Comparison of ENCODE assay signal across 22 mouse cellular contexts in the genomic region with DNA sequence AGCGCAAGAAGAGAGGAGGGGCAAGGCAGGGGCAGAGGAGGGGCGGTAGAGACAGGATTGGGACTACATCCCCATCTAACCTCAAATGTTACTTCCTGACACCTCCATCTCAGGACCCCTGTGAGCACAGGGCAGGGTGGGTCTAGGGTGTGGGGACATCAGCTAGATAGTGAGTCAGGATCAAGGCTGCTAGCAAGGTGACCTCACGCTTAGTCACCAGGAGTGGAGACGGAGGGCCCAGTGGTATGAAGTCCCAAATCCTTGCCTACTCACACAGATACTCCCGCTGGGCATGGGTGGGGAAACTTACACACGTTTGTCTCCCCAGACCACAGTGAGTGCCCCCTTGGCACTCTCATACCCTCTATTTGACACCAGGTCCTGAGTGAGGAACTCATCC. TPM values are rescaled to one million over a fixed set of nuclear protein-coding genes. Genes with fewer than 3 reads are reported as not detected.
A peak's percentile ranks its signal among the peaks of the same experiment; 100 is the strongest.
DNase-seq lines count a peak whose midpoint lies in the region; ATAC-seq and TF ChIP-seq lines count a peak whose summit lies in the region.
"Had no signal": no experiment of that assay in that cellular context is flagged by ENCODE, and none has a peak within 500 bp of the region (broad histone marks: within the 10 kb centered on the region; RNA-seq: fewer than 3 reads in every experiment).

No protein-coding gene starts in this region.

- no peak overlapping the region for H3K4me3 ChIP-seq in embryonic fibroblast, embryonic 13.5 days (ENCODE audit: insufficient read depth, low read length)
- H3K4me3 ChIP-seq in intestine, embryonic 16.5 days (ENCODE audit: low read length) = no peak overlapping the region
- H3K4me3 ChIP-seq: embryonic facial prominence, embryonic 13.5 days; forebrain, embryonic 15.5 days; heart, adult 2 months; heart, embryonic 15.5 days; hindbrain, embryonic 15.5 days had no signal

- H3K27me3 ChIP-seq in intestine, embryonic 16.5 days (replicated peaks; ENCODE audit: control insufficient read depth, insufficient read depth, low read length) = peaks cover 9% of the 10 kb centered on the region; the same call in 1 of the 2 replicates
- H3K27me3 ChIP-seq: forebrain, embryonic 15.5 days; hindbrain, embryonic 15.5 days had no signal

- no peak for TF ChIP-seq POLR2A in embryonic fibroblast, embryonic 13.5 days (IDR thresholded peaks at IDR 0.05; ENCODE audit: low read depth, low read length)

- peaks cover 5% of the 10 kb centered on the region; the same call in 1 of the 2 replicates for H3K36me3 ChIP-seq in intestine, embryonic 16.5 days (ENCODE audit: control insufficient read depth, insufficient read depth, low read length)

- no peak for TF ChIP-seq CTCF in embryonic fibroblast, embryonic 13.5 days (IDR thresholded peaks at IDR 0.05; ENCODE audit: borderline replicate concordance, insufficient read depth, low read length)

- peaks cover 13% of the 10 kb centered on the region for H3K4me1 ChIP-seq in embryonic fibroblast, embryonic 13.5 days (ENCODE audit: control insufficient read depth, insufficient read depth, low read length)
- H3K4me1 ChIP-seq in intestine, embryonic 16.5 days (ENCODE audit: control insufficient read depth, insufficient read depth, low read length) = peaks cover 30% of the 10 kb centered on the region

- no peaks in the 10 kb centered on the region for H3K9me3 ChIP-seq in intestine, embryonic 16.5 days (ENCODE audit: control insufficient read depth, low read length)
- H3K9me3 ChIP-seq: embryonic facial prominence, embryonic 13.5 days; forebrain, embryonic 15.5 days; heart, embryonic 15.5 days; hindbrain, embryonic 15.5 days had no signal

- no peak for ATAC-seq in intestine, embryonic 16.5 days
- ATAC-seq: forebrain, embryonic 15.5 days; inflammation-experienced regulatory T-cells, adult 6 months had no signal

- no peak overlapping the region for H3K4me2 ChIP-seq in intestine, embryonic 16.5 days (ENCODE audit: low read depth, low read length)
- H3K4me2 ChIP-seq: embryonic facial prominence, embryonic 13.5 days; forebrain, embryonic 15.5 days; heart, embryonic 11.5 days; heart, embryonic 15.5 days; hindbrain, embryonic 15.5 days had no signal

- H3K9ac ChIP-seq in intestine, embryonic 16.5 days (ENCODE audit: low read depth, low read length) = no peak overlapping the region
- H3K9ac ChIP-seq: embryonic facial prominence, embryonic 13.5 days; forebrain, embryonic 15.5 days; heart, embryonic 15.5 days; hindbrain, embryonic 15.5 days had no signal

- DNase-seq in 3134 (ENCODE audit: extremely low read depth, insufficient read length, low spot score) (peak; percentile 74), 416B (ENCODE audit: low read depth) (peak; percentile 38)
- peak; percentile 62 for DNase-seq in adrenal gland, postnatal 10 days
- no peak for DNase-seq in layer of hippocampus, adult 9-11 months
- DNase-seq in testis, postnatal 14 days (ENCODE audit: low spot score) = no peak
- no peak for DNase-seq in gastrocnemius, postnatal 10 days
- DNase-seq: cerebellum, adult 11 months; cerebellum, adult 9-10 months; heart, adult 2 months; heart, postnatal 14 days; kidney, adult 11 months; kidney, adult 9 months had no signal

- WGBS in intestine, embryonic 16.5 days = 87% methylated on average over 6 of the region's 6 CpGs

- peak overlapping the region; percentile 75 for H3K27ac ChIP-seq in embryonic fibroblast, embryonic 13.5 days (ENCODE audit: insufficient read depth, low read length)
- no peak overlapping the region for H3K27ac ChIP-seq in intestine, embryonic 16.5 days (ENCODE audit: low read length)
- H3K27ac ChIP-seq: embryonic facial prominence, embryonic 13.5 days; forebrain, embryonic 15.5 days; heart, adult 2 months; heart, embryonic 15.5 days; hindbrain, embryonic 15.5 days; kidney, postnatal 0 days had no signal

RNA-seq across cellular contexts. Expression of gene Cyth2, which starts 11.8 kb away (rescaled TPM):
- 100 to 1,000 TPM in 1 of 2 experiments, 10 to 100 TPM in 1; 88.5 to 107 TPM for total RNA-seq in adrenal gland, postnatal 10 days (2021)
- polyA plus RNA-seq in embryonic fibroblast, embryonic 13.5 days (2011; ENCODE audit: insufficient read length, low read depth, missing spikeins) = 63.7 and 69.6 TPM in 2 replicates
- 77.1 and 78.2 TPM in 2 replicates for polyA plus RNA-seq in intestine, embryonic 16.5 days (2015; fragmentation: Nextera tagmentation; extraction: Ambion mirVana)
- 10 to 100 TPM; 45.3 to 45.4 TPM for total RNA-seq in gastrocnemius, postnatal 10 days (2021)

RNA-seq across cellular contexts. Expression of gene Sult2b1, which starts 18.1 kb away (rescaled TPM):
- under 1 TPM; 0.39 to 0.45 TPM for total RNA-seq in adrenal gland, postnatal 10 days (2021)
- polyA plus RNA-seq in embryonic fibroblast, embryonic 13.5 days (2011; ENCODE audit: insufficient read length, low read depth, missing spikeins) = 0.44 TPM in 1 of 2 replicates, not detected in the other
- polyA plus RNA-seq in intestine, embryonic 16.5 days (2015; fragmentation: Nextera tagmentation; extraction: Ambion mirVana) = 3.9 and 4.8 TPM in 2 replicates
- not detected for total RNA-seq in gastrocnemius, postnatal 10 days (2021)
- total RNA-seq: gastrocnemius, adult 8-10 months; heart, adult 2 months; heart, postnatal 14 days had no signal

RNA-seq across cellular contexts. Expression of gene Lmtk3, which starts 19.0 kb away (rescaled TPM):
- 1 to 10 TPM; 4.2 to 8.3 TPM for total RNA-seq in adrenal gland, postnatal 10 days (2021)
- polyA plus RNA-seq in embryonic fibroblast, embryonic 13.5 days (2011; ENCODE audit: insufficient read length, low read depth, missing spikeins) = 5.5 and 8.7 TPM in 2 replicates
- polyA plus RNA-seq in intestine, embryonic 16.5 days (2015; fragmentation: Nextera tagmentation; extraction: Ambion mirVana) = 0.47 and 0.51 TPM in 2 replicates
- total RNA-seq in gastrocnemius, postnatal 10 days (2021) = under 1 TPM; 0.52 to 0.80 TPM
- total RNA-seq: gastrocnemius, adult 8-10 months had no signal
- polyA plus RNA-seq: heart, embryonic 15.5 days had no signal

RNA-seq across cellular contexts. Expression of gene Kcnj14, which starts 22.0 kb away (rescaled TPM):
- under 1 TPM; 0.24 to 0.51 TPM for total RNA-seq in adrenal gland, postnatal 10 days (2021)
- not detected in 2 replicates for polyA plus RNA-seq in embryonic fibroblast, embryonic 13.5 days (2011; ENCODE audit: insufficient read length, low read depth, missing spikeins)
- 0.65 and 0.78 TPM in 2 replicates for polyA plus RNA-seq in intestine, embryonic 16.5 days (2015; fragmentation: Nextera tagmentation; extraction: Ambion mirVana)
- total RNA-seq in gastrocnemius, postnatal 10 days (2021) = under 1 TPM; 0.36 to 0.45 TPM
- polyA plus RNA-seq: inflammation-experienced regulatory T-cells, adult 6 months had no signal

RNA-seq across cellular contexts. Expression of gene Grwd1, which starts 28.2 kb away (rescaled TPM):
- total RNA-seq in adrenal gland, postnatal 10 days (2021) = 10 to 100 TPM; 23.7 to 27.5 TPM
- 13.5 and 17.6 TPM in 2 replicates for polyA plus RNA-seq in embryonic fibroblast, embryonic 13.5 days (2011; ENCODE audit: insufficient read length, low read depth, missing spikeins)
- polyA plus RNA-seq in intestine, embryonic 16.5 days (2015; fragmentation: Nextera tagmentation; extraction: Ambion mirVana) = 57.0 and 63.0 TPM in 2 replicates
- total RNA-seq in gastrocnemius, postnatal 10 days (2021) = 10 to 100 TPM; 14.8 to 15.4 TPM

Comparison
In these comparisons a context has a peak if more than half of its experiments do, and no peak if none do; other contexts are left out.
1. DNase-seq: peak in 3134 (single experiment), 416B (single experiment) and adrenal gland, postnatal 10 days (single experiment); none in layer of hippocampus, adult 9-11 months (single experiment), testis, postnatal 14 days (single experiment) and gastrocnemius, postnatal 10 days (single experiment).